Mouse (Mus musculus) c-Kit-positive CD71-positive TER-119-positive erythroid progenitor cells, embryonic 14.5 days (primary cell): ENCODE measurements at regions not wholly inside any gene's neighbourhood (a gene's known extent, or its start where the extent isn't known, plus 50 kb on each side); places are given as distances from the start of the nearest gene placed in this dataset.
A peak's percentile ranks its signal among the peaks of the same experiment; 100 is the strongest.

Experiments used
- DNase-seq: peaks from one replicate; pipeline ENCODE4 v3.0.0-alpha.2; 2013; ENCODE audit warnings: low spot score

- DNase-seq = no peak
These were observed 212.9 kb downstream of the Mef2c start for GRCm38 (mm10) chr13:83716711-83717171.

GRCm38 (mm10) chr13:83717686-83718210 is 213.9 kb downstream of the Mef2c start:
- no peak for DNase-seq

GRCm38 (mm10) chr13:83718431-83719410 is 214.9 kb downstream of the Mef2c start:
- no peak for DNase-seq

GRCm38 (mm10) chr13:83719635-83720291 is 215.9 kb downstream of the Mef2c start:
- no peak for DNase-seq

- DNase-seq = no peak
These were observed 216.5 kb downstream of the Mef2c start for GRCm38 (mm10) chr13:83720352-83720751.

GRCm38 (mm10) chr13:83720883-83721371 is 217.1 kb downstream of the Mef2c start:
- no peak for DNase-seq

- no peak for DNase-seq
These were observed 217.7 kb downstream of the Mef2c start for GRCm38 (mm10) chr13:83721563-83721962.

GRCm38 (mm10) chr13:83722241-83722640 is 218.4 kb downstream of the Mef2c start:
- no peak for DNase-seq

GRCm38 (mm10) chr13:83722791-83723190 is 219.0 kb downstream of the Mef2c start:
- DNase-seq = no peak

GRCm38 (mm10) chr13:83723396-83723795 is 219.6 kb downstream of the Mef2c start:
- DNase-seq = no peak

- DNase-seq = no peak
These were observed 220.4 kb downstream of the Mef2c start for GRCm38 (mm10) chr13:83724196-83724595.

- DNase-seq = peak; percentile 18
These were observed 221.2 kb downstream of the Mef2c start for GRCm38 (mm10) chr13:83724995-83725394.

GRCm38 (mm10) chr13:83725831-83726230 is 222.0 kb downstream of the Mef2c start:
- no peak for DNase-seq

- no peak for DNase-seq
These were observed 222.6 kb downstream of the Mef2c start for GRCm38 (mm10) chr13:83726346-83726975.

GRCm38 (mm10) chr13:83727051-83727765 is 223.4 kb downstream of the Mef2c start:
- no peak for DNase-seq

- no peak for DNase-seq
These were observed 224.0 kb downstream of the Mef2c start for GRCm38 (mm10) chr13:83727766-83728395.

GRCm38 (mm10) chr13:83728421-83729010 is 224.7 kb downstream of the Mef2c start:
- DNase-seq = no peak

- no peak for DNase-seq
These were observed 225.6 kb downstream of the Mef2c start for GRCm38 (mm10) chr13:83729331-83730009.

GRCm38 (mm10) chr13:83730155-83730712 is 226.4 kb downstream of the Mef2c start:
- DNase-seq = no peak
